Mouse (Mus musculus) erythroblast, embryonic 14.5 days (primary cell): ENCODE results near the gene H3f3a. TPM values are rescaled to one million over a fixed set of nuclear protein-coding genes. Genes with fewer than 3 reads are reported as not detected.

Experiments used
- H3K27me3 ChIP-seq: 2 replicates; pipeline ENCODE4 v1.6.1; 2012; ENCODE audit warnings: inconsistent platforms; ENCODE audit not compliant: control insufficient read depth
- H3K36me3 ChIP-seq: 2 replicates; pipeline ENCODE4 v1.6.1; 2012; ENCODE audit warnings: mild to moderate bottlenecking, inconsistent platforms; ENCODE audit not compliant: control insufficient read depth
- H3K4me1 ChIP-seq: 2 replicates; pipeline ENCODE4 v1.6.1; 2012; ENCODE audit warnings: inconsistent platforms; ENCODE audit not compliant: control insufficient read depth
- H3K4me3 ChIP-seq: replicated peaks from 2 replicates; pipeline ENCODE3; 2012; ENCODE audit warnings: moderate library complexity, mild to moderate bottlenecking, inconsistent platforms
- H3K9me3 ChIP-seq: 2 replicates; pipeline ENCODE4 v1.6.1; 2012; ENCODE audit warnings: low read length, inconsistent platforms, mixed read lengths; ENCODE audit not compliant: control insufficient read depth
- GATA1 ChIP-seq: IDR thresholded peaks from 2 replicates; pipeline ENCODE4 v1.6.1; 2012; ENCODE audit warnings: low read length, inconsistent platforms, mixed read lengths
- TAL1 ChIP-seq: IDR thresholded peaks from 3 replicates; pipeline ENCODE4 v1.6.1; 2012; ENCODE audit warnings: low read length, inconsistent platforms, mixed read lengths
- polyA plus RNA-seq: library from polyadenylated mRNA; stranded (reverse); fragments of >175 nt; gene quantifications from 2 replicates; pipeline ENCODE4 v1.2.3, GENCODE M21; 2012

The H3f3a gene
- polyA plus RNA-seq, 1 experiment = 750 TPM

DNA sequence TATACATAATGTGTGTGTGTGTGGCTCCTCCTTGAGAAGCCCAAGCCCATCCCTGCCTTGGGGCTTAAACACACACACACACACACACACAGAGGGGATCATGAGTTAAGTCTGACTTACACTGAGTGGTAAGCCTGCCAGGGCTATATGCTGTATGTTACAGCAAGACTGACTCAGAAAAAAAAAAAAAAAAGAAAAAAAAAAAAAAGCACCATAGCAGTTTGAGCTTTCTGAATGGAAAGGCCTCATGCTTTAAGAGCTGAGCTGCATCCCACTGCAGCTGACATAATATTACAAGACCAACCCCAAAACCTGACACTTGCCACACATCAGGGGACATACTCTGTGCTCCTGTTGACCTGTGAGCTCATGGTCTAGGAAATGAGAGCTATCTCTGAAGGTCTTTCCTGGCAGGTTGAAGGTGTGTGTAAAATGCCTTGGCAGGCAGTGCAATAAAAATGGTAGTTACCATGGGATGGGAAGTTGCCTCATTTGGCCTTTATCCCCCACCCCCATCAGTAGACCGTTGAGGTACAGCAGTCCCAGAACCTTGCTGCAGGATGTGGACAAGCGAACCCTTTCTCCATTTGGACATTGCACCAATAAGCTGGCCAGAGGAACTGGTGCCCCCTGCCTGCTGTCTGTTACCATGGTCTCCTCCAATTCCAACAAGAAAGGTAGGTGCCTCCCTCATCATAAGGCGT is 56.3 kb downstream of the H3f3a start:
- Histone ChIP-seq H3K27me3 (peaks cover 6% of the 10 kb centered on the region), H3K9me3 (no peaks in the 10 kb centered on the region), H3K4me1 (no peaks in the 10 kb centered on the region), H3K36me3 (peaks cover 26% of the 10 kb centered on the region), H3K4me3 (no peak overlapping the region)
- TF ChIP-seq GATA1 (no peak), TAL1 (no peak)

DNA sequence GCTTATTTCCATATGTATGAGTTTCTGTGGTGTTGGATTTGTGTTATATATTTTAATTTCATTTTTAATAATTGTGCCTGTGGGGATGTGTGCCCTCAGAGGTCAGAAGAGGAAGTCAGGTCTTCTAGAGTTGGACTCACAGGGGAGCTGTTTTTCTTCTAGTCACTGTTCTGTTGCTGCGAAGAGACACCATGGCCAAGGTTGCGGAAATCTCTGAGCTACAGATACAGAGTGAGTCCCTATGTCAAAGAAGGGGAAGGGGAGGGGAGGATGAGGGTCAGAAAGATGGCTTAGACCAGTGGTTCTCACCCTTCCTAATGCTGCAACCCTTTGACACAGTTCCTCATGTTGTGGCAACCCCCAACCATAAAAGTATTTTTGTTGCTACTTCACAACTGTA is 57.0 kb downstream of the H3f3a start:
- no peak for TF ChIP-seq GATA1
- no peak for TF ChIP-seq TAL1
- Histone ChIP-seq H3K27me3 (no peaks in the 10 kb centered on the region), H3K4me3 (no peak overlapping the region), H3K4me1 (no peaks in the 10 kb centered on the region), H3K36me3 (peaks cover 33% of the 10 kb centered on the region), H3K9me3 (no peaks in the 10 kb centered on the region)

DNA sequence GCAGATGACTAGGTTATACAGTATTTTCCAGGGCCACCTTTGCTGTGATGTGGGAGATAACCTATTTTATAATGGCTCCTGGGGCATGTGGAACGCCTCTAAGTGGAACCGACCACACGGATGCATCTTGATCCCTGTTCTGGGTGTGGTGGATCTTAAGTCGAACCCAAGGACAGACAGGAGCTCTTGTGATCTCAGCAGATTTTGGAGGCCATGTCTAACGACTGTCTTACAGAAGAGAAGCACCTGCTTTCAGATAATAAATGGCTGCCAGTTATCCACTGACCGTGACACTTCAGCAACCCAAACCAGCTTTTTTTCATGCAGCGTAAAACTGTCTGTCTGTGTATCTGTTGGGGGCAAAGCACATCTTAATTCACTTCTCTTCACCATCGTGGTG is 59.4 kb downstream of the H3f3a start:
- peaks cover 41% of the 10 kb centered on the region for H3K36me3 ChIP-seq
- TF ChIP-seq GATA1 (no peak), TAL1 (no peak)

GRCm38 (mm10) chr1:180752115-180752514 is 61.6 kb downstream of the H3f3a start:
- H3K9me3 ChIP-seq = no peaks in the 10 kb centered on the region
- no peak overlapping the region for H3K4me3 ChIP-seq
- TF ChIP-seq TAL1 (no peak), GATA1 (no peak)
- no peaks in the 10 kb centered on the region for H3K4me1 ChIP-seq
- no peaks in the 10 kb centered on the region for H3K27me3 ChIP-seq
- H3K36me3 ChIP-seq = peaks cover 60% of the 10 kb centered on the region

More for the DNA sequence above, 59.4 kb downstream of the H3f3a start:
- Histone ChIP-seq H3K9me3 (no peaks in the 10 kb centered on the region), H3K4me3 (no peak overlapping the region), H3K4me1 (no peaks in the 10 kb centered on the region), H3K27me3 (no peaks in the 10 kb centered on the region)

Other genes with a start within 250 kb of the H3f3a start
- gene Parp1, start 245.0 kb downstream of the H3f3a start, polyA plus RNA-seq = 3.5 and 4.1 TPM in 2 replicates
- 0.18 and 0.36 TPM in 2 replicates for gene Lin9, start 172.8 kb downstream of the H3f3a start, polyA plus RNA-seq
- gene Mixl1, start 116.9 kb downstream of the H3f3a start, polyA plus RNA-seq = not detected in 2 replicates
- 0.23 and 0.27 TPM in 2 replicates for gene Acbd3, start 87.9 kb downstream of the H3f3a start, polyA plus RNA-seq
- 2.5 and 2.7 TPM in 2 replicates for gene Sde2, start 37.2 kb upstream of the H3f3a start, polyA plus RNA-seq
- not detected in 2 replicates for gene Lefty2, start 79.2 kb upstream of the H3f3a start, polyA plus RNA-seq
- 33.5 and 34.7 TPM in 2 replicates for gene Pycr2, start 90.3 kb upstream of the H3f3a start, polyA plus RNA-seq
- 0.20 and 0.87 TPM in 2 replicates for gene Lefty1, start 121.1 kb upstream of the H3f3a start, polyA plus RNA-seq
- 0.27 and 0.36 TPM in 2 replicates for gene Tmem63a, start 128.4 kb upstream of the H3f3a start, polyA plus RNA-seq
- not detected in 2 replicates for gene Ephx1, start 207.0 kb upstream of the H3f3a start, polyA plus RNA-seq
- gene 9130409I23Rik, start 237.3 kb upstream of the H3f3a start, polyA plus RNA-seq = not detected in 2 replicates